Mouse (Mus musculus): ENCODE measurements around the gene Rbms3.

- no peak for TF ChIP-seq MAFK (IDR thresholded peaks at IDR 0.05; ENCODE audit: insufficient read depth, low read depth, low read length)
- TF ChIP-seq HCFC1 (IDR thresholded peaks at IDR 0.05; ENCODE audit: borderline replicate concordance, insufficient read depth, low read length) = no peak
Observed at GRCm38 (mm10) chr9:117212023-117212422, 417.7 kb downstream of the Rbms3 start.

Measured in ES-E14 (cell line).